ENCODE assay signal across 18 mouse cellular contexts in the genomic region with DNA sequence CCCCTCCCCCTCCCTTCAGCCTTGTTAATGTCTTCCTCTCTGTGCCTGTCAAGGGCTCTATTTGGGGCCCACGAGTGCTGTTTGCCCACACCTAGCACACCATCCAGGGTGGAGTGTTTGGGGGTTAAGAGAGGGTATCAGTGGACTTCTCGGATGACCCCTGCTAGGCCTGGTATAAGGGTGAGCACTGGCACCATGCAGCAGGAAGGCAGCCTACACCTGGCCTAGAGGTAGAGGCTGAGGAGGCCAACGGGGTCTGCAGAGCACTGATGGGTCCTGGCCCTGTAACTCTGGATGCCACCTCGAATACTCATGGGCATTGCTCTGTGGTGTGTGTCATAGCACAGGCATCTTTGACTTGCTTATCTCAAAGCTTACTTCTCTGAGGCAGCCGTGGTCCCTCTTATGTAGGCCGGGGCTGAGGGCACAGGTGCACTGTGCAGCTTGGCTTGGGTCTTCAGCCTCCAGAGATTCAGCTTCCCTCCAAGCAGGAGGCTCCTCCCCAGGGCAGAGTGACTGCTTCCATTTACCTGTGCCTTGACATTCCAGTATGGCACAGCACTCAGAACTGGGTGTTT. TPM values are rescaled to one million over a fixed set of nuclear protein-coding genes. Genes with fewer than 3 reads are reported as not detected.
DNase-seq lines count a peak whose midpoint lies in the region; ATAC-seq and TF ChIP-seq lines count a peak whose summit lies in the region.
"Had no signal": no experiment of that assay in that cellular context is flagged by ENCODE, and none has a peak within 500 bp of the region (broad histone marks: within the 10 kb centered on the region; RNA-seq: fewer than 3 reads in every experiment).

No protein-coding gene starts in this region.

- H3K9ac ChIP-seq in hindbrain, embryonic 11.5 days (ENCODE audit: low read depth, low read length) = no peak overlapping the region
- 0 out of 2 replicates have a peak overlapping the region, but pooled peaks have one; percentile 12 for H3K9ac ChIP-seq in midbrain, embryonic 16.5 days (ENCODE audit: low read depth, low read length)
- no peak overlapping the region for H3K9ac ChIP-seq in midbrain, embryonic 15.5 days

- H3K27ac ChIP-seq in gastrocnemius, adult 2 months = peak overlapping the region; percentile 85
- peak overlapping the region; percentile 62 for H3K27ac ChIP-seq in hindbrain, embryonic 10.5 days
- H3K27ac ChIP-seq in hindbrain, embryonic 11.5 days (ENCODE audit: low read depth, low read length) = no peak overlapping the region
- H3K27ac ChIP-seq in midbrain, embryonic 16.5 days (ENCODE audit: low read length) = no peak overlapping the region
- no peak overlapping the region for H3K27ac ChIP-seq in midbrain, embryonic 15.5 days

- H3K36me3 ChIP-seq in hindbrain, embryonic 10.5 days = peaks cover 62% of the 10 kb centered on the region
- no peaks in the 10 kb centered on the region; the same call in 1 of the 2 replicates for H3K36me3 ChIP-seq in hindbrain, embryonic 11.5 days (ENCODE audit: control insufficient read depth, insufficient read depth, low read length)
- peaks cover 16% of the 10 kb centered on the region; the same call in 1 of the 2 replicates for H3K36me3 ChIP-seq in midbrain, embryonic 16.5 days (ENCODE audit: control insufficient read depth, insufficient read depth, low read length)
- H3K36me3 ChIP-seq in midbrain, embryonic 15.5 days (replicated peaks) = peaks cover 22% of the 10 kb centered on the region; the same call in 1 of the 2 replicates

- H3K9me3 ChIP-seq in hindbrain, embryonic 10.5 days = no peaks in the 10 kb centered on the region
- H3K9me3 ChIP-seq in hindbrain, embryonic 11.5 days (ENCODE audit: control insufficient read depth, low read length) = no peaks in the 10 kb centered on the region
- H3K9me3 ChIP-seq in midbrain, embryonic 16.5 days (replicated peaks; ENCODE audit: control insufficient read depth, low read length, poor library complexity, severe bottlenecking) = no peaks in the 10 kb centered on the region
- no peaks in the 10 kb centered on the region for H3K9me3 ChIP-seq in midbrain, embryonic 15.5 days

- peaks cover 75% of the 10 kb centered on the region for H3K4me1 ChIP-seq in hindbrain, embryonic 10.5 days (replicated peaks)
- H3K4me1 ChIP-seq in hindbrain, embryonic 11.5 days (replicated peaks; ENCODE audit: control insufficient read depth, insufficient read depth, low read length) = peaks cover 9% of the 10 kb centered on the region
- peaks cover 9% of the 10 kb centered on the region; the same call in 1 of the 2 replicates for H3K4me1 ChIP-seq in midbrain, embryonic 16.5 days (ENCODE audit: control insufficient read depth, insufficient read depth, low read length)
- peaks cover 19% of the 10 kb centered on the region for H3K4me1 ChIP-seq in midbrain, embryonic 15.5 days

- TF ChIP-seq CTCF in gastrocnemius, adult 2 months (IDR thresholded peaks at IDR 0.05) = no peak

- DNase-seq in gastrocnemius, adult 2 months = no peak
- no peak for DNase-seq in gastrocnemius, postnatal 10 days
- DNase-seq in hindbrain, embryonic 10.5 days (ENCODE audit: low spot score) = no peak
- no peak for DNase-seq in hindbrain, embryonic 11.5 days (ENCODE audit: low spot score)
- no peak for DNase-seq in testis, postnatal 14 days (ENCODE audit: low spot score)
- DNase-seq: cerebellum, adult 8-10 months; cerebellum, postnatal 36 days; spleen, adult 18-20 months; thymus, postnatal 14 days had no signal

- intact Hi-C loops in gastrocnemius, adult 2 months (cut with DNase I) = no loop called here

- H3K27me3 ChIP-seq in hindbrain, embryonic 10.5 days (ENCODE audit: insufficient read depth, poor library complexity, severe bottlenecking) = no peaks in the 10 kb centered on the region
- H3K27me3 ChIP-seq in hindbrain, embryonic 11.5 days (ENCODE audit: control insufficient read depth, insufficient read depth, low read length) = no peaks in the 10 kb centered on the region
- H3K27me3 ChIP-seq in midbrain, embryonic 16.5 days (ENCODE audit: control insufficient read depth, insufficient read depth, low read depth, low read length) = no peaks in the 10 kb centered on the region
- no peaks in the 10 kb centered on the region for H3K27me3 ChIP-seq in midbrain, embryonic 15.5 days (replicated peaks)

- no peak overlapping the region for H3K4me2 ChIP-seq in hindbrain, embryonic 11.5 days (replicated peaks; ENCODE audit: low read depth, low read length)
- H3K4me2 ChIP-seq in midbrain, embryonic 16.5 days (ENCODE audit: low read length) = no peak overlapping the region
- no peak overlapping the region for H3K4me2 ChIP-seq in midbrain, embryonic 15.5 days
- H3K4me2 ChIP-seq: heart, embryonic 11.5 days had no signal

- 92% methylated on average over 6 of the region's 6 CpGs for WGBS in hindbrain, embryonic 10.5 days
- 95% methylated on average over 6 of the region's 6 CpGs for WGBS in hindbrain, embryonic 11.5 days
- 91% methylated on average over 6 of the region's 6 CpGs for WGBS in midbrain, embryonic 16.5 days
- 86% methylated on average over 6 of the region's 6 CpGs for WGBS in midbrain, embryonic 15.5 days

- no peak for ATAC-seq in hindbrain, embryonic 11.5 days (ENCODE audit: low FRiP score)
- ATAC-seq in midbrain, embryonic 16.5 days = no peak
- no peak for ATAC-seq in midbrain, embryonic 15.5 days (replicated peaks)
- ATAC-seq: CD4-positive, CD25-positive, alpha-beta regulatory T cell, adult 4 months; intestine, postnatal 0 days had no signal

- H3K4me3 ChIP-seq in gastrocnemius, adult 2 months = no peak overlapping the region
- no peak overlapping the region for H3K4me3 ChIP-seq in hindbrain, embryonic 10.5 days
- H3K4me3 ChIP-seq in hindbrain, embryonic 11.5 days (ENCODE audit: low read depth, low read length) = no peak overlapping the region
- no peak overlapping the region for H3K4me3 ChIP-seq in midbrain, embryonic 16.5 days (ENCODE audit: low read depth, low read length)
- no peak overlapping the region for H3K4me3 ChIP-seq in midbrain, embryonic 15.5 days
- H3K4me3 ChIP-seq: layer of hippocampus, adult 2 months had no signal

RNA-seq across cellular contexts. Expression of a gene that starts 18.6 kb away (rescaled TPM):
- total RNA-seq in gastrocnemius, adult 2 months (2021) = 10 to 100 TPM; 48.4 to 63.3 TPM
- 10 to 100 TPM; 80.9 to 83.6 TPM for total RNA-seq in gastrocnemius, postnatal 10 days (2021)
- 7.1 and 7.6 TPM in 2 replicates for polyA plus RNA-seq in hindbrain, embryonic 10.5 days (2016; fragmentation: Nextera tagmentation; extraction: Ambion mirVana)
- polyA plus RNA-seq in hindbrain, embryonic 11.5 days (2014; fragmentation: Nextera tagmentation; extraction: Ambion mirVana) = 9.4 and 9.5 TPM in 2 replicates
- 4.3 and 4.7 TPM in 2 replicates for polyA plus RNA-seq in midbrain, embryonic 16.5 days (2015; fragmentation: Nextera tagmentation; extraction: Ambion mirVana)
- polyA plus RNA-seq in midbrain, embryonic 15.5 days (2015; fragmentation: Nextera tagmentation; extraction: Ambion mirVana) = 4.2 and 5.4 TPM in 2 replicates

RNA-seq across cellular contexts. Expression of a gene that starts 21.2 kb away (rescaled TPM):
- 100 to 1,000 TPM; 154 to 224 TPM for total RNA-seq in gastrocnemius, adult 2 months (2021)
- total RNA-seq in gastrocnemius, postnatal 10 days (2021) = 100 to 1,000 TPM; 159 to 191 TPM
- polyA plus RNA-seq in hindbrain, embryonic 10.5 days (2016; fragmentation: Nextera tagmentation; extraction: Ambion mirVana) = 94.5 and 103 TPM in 2 replicates
- 66.7 and 74.5 TPM in 2 replicates for polyA plus RNA-seq in hindbrain, embryonic 11.5 days (2014; fragmentation: Nextera tagmentation; extraction: Ambion mirVana)
- polyA plus RNA-seq in midbrain, embryonic 16.5 days (2015; fragmentation: Nextera tagmentation; extraction: Ambion mirVana) = 90.6 and 93.8 TPM in 2 replicates
- 83.3 and 86.6 TPM in 2 replicates for polyA plus RNA-seq in midbrain, embryonic 15.5 days (2015; fragmentation: Nextera tagmentation; extraction: Ambion mirVana)

RNA-seq across cellular contexts. Expression of a gene that starts 45.6 kb away (rescaled TPM):
- 10 to 100 TPM in 1 of 2 experiments, 1 to 10 TPM in 1; 1.8 to 18.9 TPM for total RNA-seq in gastrocnemius, adult 2 months (2021)
- total RNA-seq in gastrocnemius, postnatal 10 days (2021) = 1 to 10 TPM; 3.7 to 4.5 TPM
- 0.88 and 1.1 TPM in 2 replicates for polyA plus RNA-seq in hindbrain, embryonic 10.5 days (2016; fragmentation: Nextera tagmentation; extraction: Ambion mirVana)
- 0.71 and 1.4 TPM in 2 replicates for polyA plus RNA-seq in hindbrain, embryonic 11.5 days (2014; fragmentation: Nextera tagmentation; extraction: Ambion mirVana)
- polyA plus RNA-seq in midbrain, embryonic 16.5 days (2015; fragmentation: Nextera tagmentation; extraction: Ambion mirVana) = 7.0 and 7.1 TPM in 2 replicates
- polyA plus RNA-seq in midbrain, embryonic 15.5 days (2015; fragmentation: Nextera tagmentation; extraction: Ambion mirVana) = 4.6 and 6.4 TPM in 2 replicates
- total RNA-seq: neutrophil, adult 5-6 weeks had no signal
- polyA plus RNA-seq: limb, embryonic 11.5 days; lung, embryonic 16.5 days had no signal

Comparison
In these comparisons a context has a peak if more than half of its experiments do, and no peak if none do; other contexts are left out.
1. H3K27ac ChIP-seq: peak in gastrocnemius, adult 2 months (single experiment) and hindbrain, embryonic 10.5 days (single experiment); none in hindbrain, embryonic 11.5 days (single experiment), midbrain, embryonic 16.5 days (single experiment) and midbrain, embryonic 15.5 days (single experiment).